Mouse (Mus musculus) urinary bladder, postnatal 4 days (tissue): Measurements from ENCODE around the gene Hectd2.

ENCODE experiments used
- DNase-seq, 2 experiments: peaks; one replicate each; pipeline ENCODE4 v3.0.0; 2021 to 2022; ENCODE audit warnings: low spot score in 2 of 2

The Hectd2 gene

DNA sequence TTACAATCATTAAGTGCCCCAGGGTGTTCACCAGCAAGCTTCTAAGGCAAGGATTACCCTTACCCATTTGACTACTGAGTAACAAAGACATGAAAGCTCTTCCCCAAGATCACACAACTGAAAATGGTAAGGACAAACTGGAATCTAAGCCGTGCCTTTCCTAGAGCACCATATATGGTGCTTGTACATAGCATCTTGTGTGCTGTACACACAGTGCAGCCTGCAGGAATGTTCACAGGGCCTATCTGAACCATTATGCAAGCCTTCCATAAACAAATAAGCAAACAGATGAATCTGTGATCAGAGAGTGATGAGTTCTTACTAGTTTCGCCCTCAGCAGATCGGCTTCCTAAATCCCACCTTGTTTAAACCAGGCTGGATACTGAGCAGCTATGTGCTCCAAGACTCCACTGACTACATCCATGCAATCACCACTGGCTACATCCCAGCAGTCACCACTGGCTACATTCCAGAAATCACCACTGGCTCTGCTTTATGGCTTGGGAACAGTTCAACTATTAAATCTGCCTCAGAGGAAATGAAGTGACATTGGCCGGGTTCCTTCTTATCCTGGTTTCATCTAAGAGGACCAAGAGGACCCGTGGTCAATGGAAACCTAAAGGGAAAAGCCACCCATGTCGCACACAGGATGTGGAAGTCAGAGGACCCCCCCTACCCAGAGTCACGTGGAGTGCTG is 91.8 kb downstream of the Hectd2 start:
- DNase-seq, result no peak

DNA sequence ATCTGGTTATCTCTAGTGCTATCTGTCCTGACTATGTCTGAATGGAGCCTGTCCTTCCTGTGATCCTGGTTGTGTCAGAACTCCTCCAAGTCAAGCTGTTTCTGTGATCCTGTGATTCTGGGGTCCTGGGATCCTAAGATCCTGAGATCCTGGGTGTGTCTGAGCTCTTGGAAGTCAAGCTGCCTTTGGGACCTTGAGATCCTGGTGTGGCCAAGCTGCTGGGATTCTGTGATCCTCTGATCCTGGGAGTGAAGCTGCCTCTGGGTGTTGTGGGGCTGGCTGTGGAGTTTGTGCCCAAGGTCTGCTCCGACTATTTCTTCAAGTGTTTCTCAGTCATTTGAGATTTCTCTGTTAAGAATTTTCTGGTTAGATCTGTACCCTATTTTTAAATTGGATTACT is 98.2 kb downstream of the Hectd2 start:
- no peak for DNase-seq

- no peak for DNase-seq
These were observed 108.3 kb downstream of the Hectd2 start for GRCm38 (mm10) chr19:36662734-36663133.

GRCm38 (mm10) chr19:36663918-36664317 is 109.5 kb downstream of the Hectd2 start:
- no peak for DNase-seq

DNA sequence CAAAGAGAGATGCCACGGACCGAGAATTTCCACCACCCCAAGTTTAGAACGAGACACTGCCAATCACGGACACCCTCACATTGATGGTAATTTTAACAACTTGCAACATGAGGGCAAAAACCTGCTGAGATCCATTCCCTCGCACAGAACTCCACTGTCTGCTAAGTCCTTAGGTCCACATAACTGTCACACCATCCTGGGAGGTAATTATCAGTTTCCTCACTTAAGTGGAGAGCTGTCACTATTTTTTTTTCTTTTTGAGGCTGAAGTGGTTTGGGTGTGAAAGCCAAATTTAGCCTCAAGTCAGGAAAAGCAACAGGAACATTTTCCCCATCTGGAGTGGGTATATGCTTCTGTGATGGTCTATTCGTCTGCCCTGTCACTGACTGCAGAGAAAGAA is 110.0 kb downstream of the Hectd2 start:
- no peak for DNase-seq

DNA sequence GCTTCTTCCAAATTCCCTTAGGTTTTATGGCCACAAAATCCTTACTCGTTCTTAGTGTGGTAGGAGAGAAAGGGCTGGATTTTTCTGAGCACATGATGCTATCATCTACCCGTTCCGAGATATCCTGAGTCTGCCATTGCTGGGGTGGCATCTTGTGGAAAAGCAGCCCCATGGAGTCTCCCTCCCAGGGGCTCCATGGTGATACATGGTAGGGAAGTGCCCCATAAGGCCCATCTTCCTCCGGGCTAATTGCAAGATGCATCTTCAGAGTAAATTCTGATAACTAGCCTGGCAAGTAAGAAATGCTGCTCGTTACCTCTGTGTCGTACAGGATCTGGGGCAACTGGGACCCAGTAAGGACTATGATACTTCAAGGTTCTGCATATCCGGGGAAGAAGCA is 110.8 kb downstream of the Hectd2 start:
- DNase-seq, result no peak

- DNase-seq, result no peak
These were observed 111.2 kb downstream of the Hectd2 start for GRCm38 (mm10) chr19:36665641-36666040.

- no peak for DNase-seq
These were observed 112.0 kb downstream of the Hectd2 start for GRCm38 (mm10) chr19:36666471-36666870.

DNA sequence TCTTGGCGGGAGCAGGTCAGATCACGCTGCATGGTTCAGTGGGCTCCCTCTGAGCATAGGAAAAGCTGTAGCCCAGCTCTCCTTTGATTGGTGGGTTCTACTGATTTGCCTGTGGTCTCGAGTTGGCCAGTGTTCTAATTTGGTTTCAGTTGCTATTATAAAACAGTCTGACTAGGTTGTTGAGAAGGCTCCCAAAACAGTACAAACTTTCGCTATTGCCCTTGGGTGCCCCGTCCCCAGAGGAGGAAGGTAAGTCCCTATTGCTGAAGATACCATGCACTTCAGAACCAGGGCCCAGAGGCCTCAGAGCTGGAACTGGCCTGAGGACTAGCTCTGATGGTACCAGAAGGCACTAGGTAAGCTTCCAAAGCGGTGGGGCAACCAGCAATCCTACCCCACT is 112.9 kb downstream of the Hectd2 start:
- no peak for DNase-seq

DNA sequence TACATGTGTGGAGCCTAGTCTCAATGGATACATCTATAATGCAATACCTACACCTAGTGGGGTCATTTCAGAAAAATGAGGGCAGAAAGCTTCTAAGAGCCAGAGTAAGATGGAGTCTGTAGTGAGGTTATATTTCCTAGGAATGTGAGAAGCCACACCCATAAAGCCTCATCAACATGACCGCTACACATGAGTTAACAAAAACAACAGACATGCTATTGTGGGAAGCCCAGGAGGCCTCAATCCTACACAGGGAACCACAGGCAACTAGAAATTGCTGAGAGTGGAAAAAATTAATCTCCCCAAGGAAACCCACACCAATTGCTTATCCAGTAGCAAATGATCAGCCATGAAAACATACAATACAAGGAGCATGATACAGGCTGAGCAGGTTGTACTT is 113.7 kb downstream of the Hectd2 start:
- no peak for DNase-seq

DNA sequence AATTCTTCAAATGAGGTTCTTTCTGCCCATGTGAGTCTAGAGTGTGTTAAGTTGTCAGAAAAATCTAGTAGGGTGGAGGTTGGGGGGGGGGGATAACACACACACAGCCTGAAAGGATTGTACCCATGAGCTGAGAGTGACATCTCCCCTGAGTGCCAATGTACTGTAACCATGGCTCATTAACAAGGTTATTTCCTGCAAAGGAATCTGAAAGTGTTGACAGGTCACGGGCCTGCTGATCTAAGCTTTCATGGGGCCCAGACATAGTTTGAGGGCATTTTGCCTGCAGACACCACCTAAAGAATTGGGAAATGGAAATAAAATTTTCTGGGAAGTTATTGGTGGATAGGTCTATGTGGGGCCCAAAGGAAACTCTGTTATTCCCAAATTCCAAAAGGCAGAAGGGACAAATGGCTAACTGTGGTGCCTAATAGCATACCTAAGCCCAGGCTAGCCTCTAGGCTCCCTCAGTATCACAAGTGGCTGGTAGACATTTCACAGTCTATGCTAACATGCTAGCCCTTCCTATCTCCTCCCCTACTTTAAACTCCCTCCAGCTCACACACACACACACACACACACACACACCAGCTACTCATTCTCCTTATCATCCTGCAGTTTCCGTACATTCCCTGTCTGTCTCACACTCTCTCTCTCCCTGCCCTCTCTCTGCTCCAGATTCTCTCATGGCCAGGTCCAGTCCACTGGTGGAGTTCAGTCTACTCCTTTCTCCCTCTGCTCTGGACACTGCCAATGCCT is 114.6 kb downstream of the Hectd2 start:
- DNase-seq, result no peak

DNA sequence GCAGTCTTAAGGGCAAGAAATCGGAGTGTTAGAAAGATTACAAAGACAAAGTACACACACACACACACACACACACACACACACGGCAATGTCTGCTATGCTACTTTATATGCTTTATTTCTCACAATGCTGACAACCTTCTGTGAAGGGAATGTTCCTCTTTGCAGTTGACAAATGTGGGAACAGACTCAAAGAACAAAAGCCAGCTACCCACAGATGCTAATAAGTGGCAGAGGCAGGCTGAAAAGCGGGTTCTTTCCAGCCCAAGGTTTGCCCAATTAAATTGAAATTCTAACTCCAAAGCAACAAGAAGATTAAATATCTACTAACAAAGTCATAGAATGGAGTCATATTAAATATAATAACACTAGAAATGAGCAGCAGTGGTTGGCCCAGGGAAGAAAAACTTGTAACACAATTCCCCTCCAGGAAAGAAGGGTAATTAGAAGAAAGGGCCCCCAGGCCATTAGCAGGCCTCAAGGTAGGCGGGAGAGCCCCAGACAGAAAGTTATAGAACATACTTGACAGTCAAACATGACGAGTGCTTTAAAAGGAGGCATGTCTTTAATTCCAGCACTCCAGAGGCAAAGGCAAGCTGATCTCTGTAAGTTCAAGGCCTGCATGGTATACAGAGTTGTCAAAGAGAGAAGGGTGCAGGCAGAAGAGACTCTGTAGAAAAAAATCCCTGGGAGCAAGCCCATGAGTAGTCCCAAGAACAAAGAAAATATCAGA is 115.4 kb downstream of the Hectd2 start:
- DNase-seq, result no peak
